Mouse (Mus musculus) hindbrain, embryonic 10.5 days (tissue): ENCODE measurements around the gene Nrp1. TPM values are rescaled to one million over a fixed set of nuclear protein-coding genes. Genes with fewer than 3 reads are reported as not detected.

Experiments used
- DNase-seq: peaks from one replicate; pipeline ENCODE4 v3.0.0-alpha.2; 2017; ENCODE audit warnings: low spot score
- H3K27ac ChIP-seq: fragments of 300-500 bp; sonication (generic); 2 replicates; pipeline ENCODE4 v1.5.1; 2016; ENCODE audit warnings: mild to moderate bottlenecking, moderate library complexity
- H3K27me3 ChIP-seq: fragments of 300-500 bp; sonication (generic); 2 replicates; pipeline ENCODE4 v1.6.1; 2016; ENCODE audit warnings: mild to moderate bottlenecking; ENCODE audit not compliant: poor library complexity, insufficient read depth, severe bottlenecking
- H3K36me3 ChIP-seq: fragments of 300-500 bp; sonication (generic); 2 replicates; pipeline ENCODE4 v1.6.1; 2016; ENCODE audit warnings: mild to moderate bottlenecking, moderate library complexity
- H3K4me1 ChIP-seq: fragments of 300-500 bp; sonication (generic); replicated peaks from 2 replicates; pipeline ENCODE4 v1.6.1; 2016; ENCODE audit warnings: mild to moderate bottlenecking
- H3K4me3 ChIP-seq: fragments of 300-500 bp; sonication (generic); 2 replicates; pipeline ENCODE4 v1.5.1; 2016; ENCODE audit warnings: mild to moderate bottlenecking, moderate library complexity
- H3K9me3 ChIP-seq: fragments of 300-500 bp; sonication (generic); 2 replicates; pipeline ENCODE4 v1.6.1; 2016; ENCODE audit warnings: mild to moderate bottlenecking, moderate library complexity
- WGBS: fragments of 180-500 bp; shearing (Covaris S2); methylation state at CpG from one replicate; pipeline ENCODE4 v1.1.7; 2016; 5-methylcytosine and 5-hydroxymethylcytosine counted together
- polyA plus RNA-seq: library from polyadenylated mRNA; unstranded; fragments of >200 nt; fragmentation: Nextera tagmentation; extraction: Ambion mirVana; gene quantifications from 2 replicates; pipeline ENCODE4 v1.2.1, GENCODE M21; 2016

Nrp1 gene
- polyA plus RNA-seq, 1 experiment from 2014 or later: 39.2 TPM

DNA sequence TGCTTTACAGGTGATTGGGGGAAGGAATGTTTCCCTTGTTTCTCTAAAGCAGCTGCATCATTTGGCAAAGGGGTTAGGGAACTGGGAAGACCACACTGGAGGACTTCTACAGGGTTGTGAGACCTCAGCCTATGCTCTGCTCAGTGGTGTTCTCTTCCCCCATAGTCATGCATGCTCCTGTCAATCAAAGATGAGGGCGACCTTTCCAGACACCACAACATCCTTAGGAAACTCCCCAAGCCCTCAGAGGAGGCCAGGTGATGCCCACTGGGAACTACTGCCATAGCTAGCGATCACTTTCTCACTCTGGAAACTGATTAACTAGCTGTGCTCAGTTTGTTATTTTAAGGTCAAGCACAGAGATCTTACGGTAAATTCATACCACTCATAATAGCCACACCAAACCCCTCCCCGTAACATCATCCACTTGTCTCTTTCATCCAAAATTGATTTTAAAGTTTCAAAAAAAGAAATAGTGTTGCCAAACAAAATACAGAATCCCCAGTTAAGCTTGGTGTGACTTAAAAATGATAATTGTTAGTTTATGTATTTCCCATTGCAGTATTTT lies 105.7 kb downstream of the Nrp1 start:
- no peak overlapping the region for H3K27ac ChIP-seq
- no peaks in the 10 kb centered on the region for H3K27me3 ChIP-seq
- H3K9me3 ChIP-seq: no peaks in the 10 kb centered on the region
- WGBS: 82% methylated on average over 4 of the region's 4 CpGs
- H3K36me3 ChIP-seq: 0 out of 2 replicates have a peak, but pooled peaks cover 5% of the 10 kb centered on the region
- H3K4me3 ChIP-seq: no peak overlapping the region
- DNase-seq: no peak
- H3K4me1 ChIP-seq: no peaks in the 10 kb centered on the region

DNA sequence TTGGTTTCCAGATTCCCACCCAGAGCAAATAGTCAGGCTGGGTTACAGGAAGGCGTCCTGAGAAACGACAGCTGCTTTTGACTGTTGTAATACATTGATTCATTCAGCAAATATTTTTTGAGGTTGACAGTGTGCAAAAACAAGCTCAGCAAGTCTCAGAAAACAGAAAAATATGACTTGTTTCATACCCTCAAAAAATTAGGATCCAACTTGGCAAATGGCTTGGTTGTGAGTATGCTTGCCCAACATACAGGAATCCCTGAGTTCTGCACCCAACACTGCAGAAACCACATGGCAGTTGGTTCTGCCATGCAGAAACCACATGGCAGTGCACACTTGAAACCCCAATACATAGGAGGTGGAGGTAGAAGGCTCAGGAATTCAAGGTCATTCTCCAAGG lies 107.1 kb downstream of the Nrp1 start:
- Histone ChIP-seq H3K36me3 (0 out of 2 replicates have a peak, but pooled peaks cover 5% of the 10 kb centered on the region), H3K27me3 (no peaks in the 10 kb centered on the region), H3K9me3 (no peaks in the 10 kb centered on the region), H3K27ac (no peak overlapping the region), H3K4me3 (no peak overlapping the region), H3K4me1 (no peaks in the 10 kb centered on the region)
- WGBS: over 99% methylated on average over 2 of the region's 2 CpGs
- no peak for DNase-seq

DNA sequence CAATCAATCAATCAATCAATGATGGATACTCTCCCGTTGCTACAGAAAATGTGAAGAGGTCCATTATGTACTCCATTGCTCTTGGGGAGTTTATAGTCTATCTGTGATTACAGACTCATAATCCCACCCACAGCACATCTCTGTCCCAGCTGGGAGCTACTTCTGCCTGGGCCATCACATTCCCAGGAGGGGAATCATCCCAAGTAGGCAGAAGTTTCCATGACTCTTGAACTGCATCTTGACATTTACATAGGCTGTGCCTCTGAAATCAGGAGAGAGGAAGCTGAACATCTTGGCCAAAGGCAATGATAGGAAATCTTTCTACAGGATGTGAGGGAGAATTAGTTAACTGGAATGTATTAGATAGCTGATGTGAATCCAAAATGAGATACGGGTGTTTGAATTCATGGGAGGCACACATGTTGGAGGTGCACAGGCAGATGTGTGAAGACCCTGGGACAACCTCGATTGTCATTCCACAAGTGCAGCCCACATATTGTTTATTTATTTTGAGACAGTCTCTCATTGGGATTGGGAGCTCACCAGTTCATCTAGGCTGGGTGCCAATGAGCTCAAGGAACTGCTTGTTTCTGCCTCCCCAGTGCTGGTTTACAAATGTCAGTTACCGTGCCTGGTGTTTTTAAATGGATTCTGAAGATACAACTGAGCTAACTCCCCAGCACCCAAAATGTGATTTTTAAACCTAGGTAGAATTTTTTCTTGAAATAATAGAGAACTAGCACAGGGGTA lies 108.5 kb downstream of the Nrp1 start:
- WGBS: 81% methylated on average over 4 of the region's 4 CpGs
- Histone ChIP-seq H3K27me3 (no peaks in the 10 kb centered on the region), H3K9me3 (no peaks in the 10 kb centered on the region), H3K27ac (no peak overlapping the region), H3K4me3 (no peak overlapping the region), H3K36me3 (0 out of 2 replicates have a peak, but pooled peaks cover 5% of the 10 kb centered on the region), H3K4me1 (no peaks in the 10 kb centered on the region)
- no peak for DNase-seq

DNA sequence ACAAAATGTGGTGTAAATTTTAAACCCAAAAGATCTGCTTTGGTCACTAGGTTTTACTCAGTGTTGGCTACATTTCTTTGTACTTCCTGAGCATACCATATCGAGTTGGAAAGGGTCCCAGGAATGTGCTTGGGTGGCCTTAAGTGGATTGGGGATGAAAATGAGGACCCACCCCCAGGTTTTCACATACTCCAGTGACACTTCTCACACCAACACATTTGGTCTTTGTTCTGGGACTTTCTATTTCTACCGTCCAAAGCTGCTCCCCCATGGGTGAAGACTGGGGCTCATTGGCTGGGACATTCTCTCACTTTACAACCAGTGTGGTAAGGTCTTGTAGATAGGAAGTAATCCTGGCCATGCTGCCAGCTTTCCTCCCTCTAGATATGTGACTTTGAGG lies 111.7 kb downstream of the Nrp1 start:
- Histone ChIP-seq H3K4me3 (no peak overlapping the region), H3K36me3 (0 out of 2 replicates have a peak, but pooled peaks cover 5% of the 10 kb centered on the region), H3K27ac (no peak overlapping the region), H3K4me1 (0 out of 2 replicates have a peak, but pooled peaks cover 2% of the 10 kb centered on the region), H3K27me3 (no peaks in the 10 kb centered on the region), H3K9me3 (no peaks in the 10 kb centered on the region)
- DNase-seq: no peak
- 84% methylated on average over 2 of the region's 2 CpGs for WGBS

DNA sequence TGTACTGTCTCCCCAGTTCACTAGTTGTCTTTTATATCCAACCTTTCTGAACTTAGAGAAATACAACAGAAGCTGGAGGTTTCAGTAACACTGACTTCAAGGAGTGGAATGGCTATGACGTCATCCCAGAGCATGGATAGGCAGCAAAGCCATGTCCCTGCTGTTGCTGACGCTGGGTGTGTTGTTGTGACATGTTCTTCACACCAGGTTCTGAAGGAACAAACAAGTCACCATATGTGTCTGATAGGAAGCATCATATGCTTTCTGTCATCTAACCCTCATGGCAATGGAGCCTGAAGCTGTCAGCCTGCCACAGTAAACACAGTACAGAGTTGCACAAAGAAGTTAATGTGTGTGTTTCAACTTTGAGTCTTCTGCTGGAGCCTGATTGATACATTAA lies 112.8 kb downstream of the Nrp1 start:
- no peak for DNase-seq
- 0 out of 2 replicates have a peak, but pooled peaks cover 5% of the 10 kb centered on the region for H3K36me3 ChIP-seq
- H3K9me3 ChIP-seq: no peaks in the 10 kb centered on the region
- H3K27me3 ChIP-seq: no peaks in the 10 kb centered on the region
- no peak overlapping the region for H3K27ac ChIP-seq
- no peak overlapping the region for H3K4me3 ChIP-seq
- 0 out of 2 replicates have a peak, but pooled peaks cover 2% of the 10 kb centered on the region for H3K4me1 ChIP-seq
- WGBS: 95% methylated on average over 2 of the region's 2 CpGs

DNA sequence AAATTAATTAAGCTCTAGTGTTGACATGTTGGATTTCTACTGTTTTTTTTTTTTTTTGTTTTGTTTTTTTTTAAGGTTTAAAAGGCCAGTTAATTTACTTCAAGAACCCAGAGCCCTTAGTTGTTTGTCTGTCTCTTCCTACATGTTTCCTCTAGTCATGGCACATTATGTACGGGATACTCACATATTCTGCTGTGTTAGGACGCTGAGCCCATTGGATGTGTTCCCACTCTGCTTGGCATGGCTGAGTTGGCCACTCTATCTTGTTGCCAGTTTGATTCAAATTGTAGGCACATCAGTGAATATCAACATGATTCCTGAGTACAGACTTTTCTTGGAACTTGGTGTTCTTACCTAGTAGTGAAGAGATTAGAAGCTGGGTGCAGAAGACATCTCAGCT lies 114.5 kb downstream of the Nrp1 start:
- Histone ChIP-seq H3K36me3 (0 out of 2 replicates have a peak, but pooled peaks cover 8% of the 10 kb centered on the region), H3K9me3 (no peaks in the 10 kb centered on the region)
- 92% methylated on average over 2 of the region's 2 CpGs for WGBS

DNA sequence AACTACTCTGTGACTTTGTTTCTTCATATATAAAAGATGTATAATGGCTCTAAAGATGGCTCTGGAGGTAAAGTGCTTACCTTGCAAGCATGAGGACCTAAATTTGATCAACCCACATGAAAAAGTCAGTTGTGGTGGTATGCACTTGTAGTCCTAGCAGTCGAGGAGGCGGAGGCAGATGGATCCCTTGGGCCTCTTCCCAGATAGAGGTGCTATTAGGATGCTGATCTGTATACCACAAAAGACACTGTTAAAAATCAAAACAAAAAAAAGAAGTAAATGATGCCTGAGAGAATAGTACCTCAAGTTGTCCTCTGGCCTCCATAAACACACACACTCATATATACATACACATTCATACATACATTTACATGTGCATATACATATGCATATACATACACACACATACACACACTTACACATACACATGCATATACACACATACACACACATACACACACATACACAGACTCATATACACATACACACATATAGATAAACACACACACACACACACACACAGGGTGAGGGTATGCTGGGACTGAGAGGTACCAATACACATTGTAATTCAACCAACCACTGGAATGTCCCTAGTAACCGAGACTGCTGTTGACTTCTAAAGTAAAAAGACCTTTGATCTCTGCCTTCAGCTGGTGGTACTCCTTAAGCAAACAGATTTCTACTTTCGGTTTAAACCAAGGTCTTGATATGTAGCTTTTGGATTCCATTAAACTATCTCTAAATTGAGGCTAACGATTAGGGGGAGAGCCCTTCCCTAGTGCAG lies 115.2 kb downstream of the Nrp1 start:
- no peak overlapping the region for H3K27ac ChIP-seq
- H3K9me3 ChIP-seq: no peaks in the 10 kb centered on the region
- 0 out of 2 replicates have a peak, but pooled peaks cover 6% of the 10 kb centered on the region for H3K36me3 ChIP-seq
- no peak for DNase-seq
- no peak overlapping the region for H3K4me3 ChIP-seq
- WGBS: 81% methylated on average over 5 of the region's 5 CpGs
- no peaks in the 10 kb centered on the region for H3K27me3 ChIP-seq
- H3K4me1 ChIP-seq: 0 out of 2 replicates have a peak, but pooled peaks cover 2% of the 10 kb centered on the region

More for the DNA sequence above, 114.5 kb downstream of the Nrp1 start:
- no peaks in the 10 kb centered on the region for H3K27me3 ChIP-seq
- no peak overlapping the region for H3K4me3 ChIP-seq
- 0 out of 2 replicates have a peak, but pooled peaks cover 2% of the 10 kb centered on the region for H3K4me1 ChIP-seq
- H3K27ac ChIP-seq: no peak overlapping the region
- no peak for DNase-seq

DNA sequence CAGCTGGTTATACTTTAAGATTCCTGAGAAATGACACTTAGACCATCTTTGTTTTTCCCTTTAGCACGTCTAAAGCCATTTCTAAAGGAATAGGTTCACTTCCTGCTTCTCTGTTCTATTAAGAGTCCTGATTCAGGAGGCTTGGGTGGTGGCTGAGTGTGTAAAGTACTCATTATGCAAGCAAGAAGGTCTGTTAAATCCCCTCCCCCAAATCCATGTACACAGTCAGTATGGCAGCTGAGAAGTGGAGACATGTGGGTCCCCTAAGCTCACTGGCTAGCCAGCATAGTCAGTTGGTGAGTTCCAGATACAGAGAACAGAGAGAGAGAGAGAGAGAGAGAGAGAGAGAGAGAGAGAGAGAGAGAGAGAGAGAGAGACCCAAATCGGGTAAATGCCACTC lies 116.2 kb downstream of the Nrp1 start:
- 0 out of 2 replicates have a peak, but pooled peaks cover 2% of the 10 kb centered on the region for H3K4me1 ChIP-seq
- no peak overlapping the region for H3K4me3 ChIP-seq
- no peak for DNase-seq
- no peaks in the 10 kb centered on the region for H3K27me3 ChIP-seq
- H3K9me3 ChIP-seq: no peaks in the 10 kb centered on the region
- WGBS: 60% methylated on average over 2 of the region's 2 CpGs
- no peak overlapping the region for H3K27ac ChIP-seq
- H3K36me3 ChIP-seq: 0 out of 2 replicates have a peak, but pooled peaks cover 3% of the 10 kb centered on the region

DNA sequence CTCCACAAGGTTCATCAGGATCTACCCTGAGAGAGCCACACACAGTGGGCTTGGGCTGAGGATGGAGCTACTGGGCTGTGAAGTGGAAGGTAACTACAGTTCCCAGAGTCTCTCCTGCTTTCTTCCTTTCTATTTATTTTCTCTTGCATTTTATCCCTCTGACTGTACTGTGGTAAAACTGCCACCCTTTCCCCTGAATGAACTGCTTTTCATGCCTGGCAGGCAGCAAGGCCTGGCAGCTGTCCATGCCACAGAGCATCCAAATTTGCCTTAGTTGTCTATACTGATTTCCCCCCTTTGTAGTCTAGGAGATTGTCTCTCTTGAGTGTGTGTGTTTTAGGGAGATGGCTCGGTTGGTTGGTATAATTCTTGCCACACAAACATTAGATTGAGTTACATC lies 117.8 kb downstream of the Nrp1 start:
- 0 out of 2 replicates have a peak, but pooled peaks cover 6% of the 10 kb centered on the region for H3K36me3 ChIP-seq
- H3K9me3 ChIP-seq: no peaks in the 10 kb centered on the region
- WGBS: 77% methylated on average over 1 of the region's 1 CpGs
- no peaks in the 10 kb centered on the region for H3K27me3 ChIP-seq
- H3K27ac ChIP-seq: no peak overlapping the region
- H3K4me3 ChIP-seq: no peak overlapping the region
- no peak for DNase-seq
- H3K4me1 ChIP-seq: 0 out of 2 replicates have a peak, but pooled peaks cover 2% of the 10 kb centered on the region

DNA sequence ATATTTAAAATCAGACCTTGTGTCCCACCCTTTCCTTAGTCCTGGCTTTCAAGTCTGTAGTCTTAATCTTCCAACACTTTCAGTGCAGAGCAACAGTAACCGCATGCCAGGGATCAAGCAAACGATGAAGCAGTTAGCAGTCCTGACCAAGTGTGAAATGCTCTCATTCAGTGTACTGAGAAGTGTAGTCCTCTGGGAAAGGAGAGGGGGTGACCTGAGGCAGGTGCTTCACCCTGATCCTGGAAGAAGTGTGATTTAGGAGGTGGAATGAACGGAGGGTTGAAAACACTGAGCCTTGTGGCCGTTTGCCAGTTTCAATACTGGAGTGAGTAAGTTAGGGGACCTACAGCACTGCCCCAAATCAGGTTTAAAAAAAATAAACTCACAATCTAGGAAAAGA lies 119.6 kb downstream of the Nrp1 start:
- 0 out of 2 replicates have a peak, but pooled peaks cover 2% of the 10 kb centered on the region for H3K4me1 ChIP-seq
- no peaks in the 10 kb centered on the region for H3K9me3 ChIP-seq
- H3K27me3 ChIP-seq: no peaks in the 10 kb centered on the region
- WGBS: 90% methylated on average over 4 of the region's 4 CpGs
- DNase-seq: no peak
- no peak overlapping the region for H3K27ac ChIP-seq
- H3K36me3 ChIP-seq: 0 out of 2 replicates have a peak, but pooled peaks cover 6% of the 10 kb centered on the region
- no peak overlapping the region for H3K4me3 ChIP-seq

DNA sequence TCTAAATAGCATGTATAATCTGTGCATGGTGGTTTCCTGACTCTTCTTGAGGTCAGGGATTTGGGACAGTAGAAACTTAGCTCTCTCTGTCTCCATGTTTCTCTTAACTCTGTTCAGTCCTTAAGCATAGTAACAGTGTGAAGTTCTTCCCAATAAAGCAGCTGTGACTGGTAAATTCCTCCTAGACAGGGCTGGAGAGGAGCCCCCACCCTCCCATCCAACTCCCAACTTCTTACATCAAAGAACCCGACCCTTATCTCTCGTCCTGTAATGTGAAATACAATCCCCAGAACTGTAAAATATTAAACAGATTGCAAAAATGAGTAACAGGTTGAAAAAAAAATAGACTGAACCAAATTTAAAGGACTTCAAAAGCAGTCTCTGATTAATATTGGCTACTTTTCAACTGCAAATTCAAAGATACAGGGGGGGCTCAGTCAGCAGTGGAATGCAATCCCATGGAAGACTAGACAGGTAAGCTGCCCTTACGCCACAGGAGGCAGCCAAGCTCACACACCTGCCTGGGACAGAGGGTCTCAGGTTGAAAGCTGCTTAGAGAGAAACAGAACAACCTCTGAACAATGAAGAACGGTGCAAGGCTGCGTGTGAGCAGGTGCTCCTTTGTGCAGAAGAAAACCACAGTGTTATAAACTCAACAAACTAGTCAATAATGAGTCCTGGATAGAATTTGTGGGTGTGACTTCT lies 121.1 kb downstream of the Nrp1 start:
- Histone ChIP-seq H3K4me3 (no peak overlapping the region), H3K27me3 (no peaks in the 10 kb centered on the region), H3K27ac (no peak overlapping the region), H3K4me1 (0 out of 2 replicates have a peak, but pooled peaks cover 2% of the 10 kb centered on the region), H3K9me3 (no peaks in the 10 kb centered on the region), H3K36me3 (0 out of 2 replicates have a peak, but pooled peaks cover 6% of the 10 kb centered on the region)
- 71% methylated on average over 5 of the region's 5 CpGs for WGBS
- DNase-seq: no peak
